Mouse (Mus musculus): ENCODE data around the gene Map4k3. TPM values are rescaled to one million over a fixed set of nuclear protein-coding genes. Genes with fewer than 3 reads are reported as not detected.
"Not testable (repeated sequence)": the region's sequence is repeated elsewhere in the genome, so short reads cannot be mapped to it uniquely, and the experiment has no call there.

Gene Map4k3
- total and polyA plus RNA-seq, 3 experiments: 3.2 to 4.1 TPM; not detected in 1

DNA sequence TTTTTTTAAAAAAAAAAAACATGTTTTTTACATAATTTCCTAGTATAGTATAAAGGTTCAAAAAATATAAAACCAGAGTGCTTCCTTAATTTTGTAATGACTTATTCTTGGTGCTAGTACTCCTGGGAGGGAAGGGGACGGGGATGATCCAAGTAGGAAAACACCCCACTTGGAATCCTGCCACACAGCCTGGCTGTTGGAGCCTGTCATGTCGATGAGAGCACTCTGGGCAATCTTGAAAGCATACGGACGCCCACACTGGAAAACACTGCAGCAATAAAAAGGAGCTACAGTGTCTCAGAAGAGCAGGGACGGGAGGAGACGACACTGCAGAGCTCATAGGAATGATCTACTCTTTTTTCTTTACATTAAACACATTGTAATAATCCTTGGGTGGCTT, 192.7 kb downstream of the Map4k3 start:
- H3K79me2 ChIP-seq (ENCODE audit: control insufficient read depth, insufficient read depth, low read length, poor library complexity): no peaks in the 10 kb centered on the region
- H3K9ac ChIP-seq (ENCODE audit: control insufficient read depth, low read depth, low read length, poor library complexity, severe bottlenecking): no peak overlapping the region
- no peaks in the 10 kb centered on the region for H3K36me3 ChIP-seq (ENCODE audit: control insufficient read depth in 1 of 2, insufficient read depth in 2 of 2, low read length in 2 of 2)
- no peak overlapping the region for H3K27ac ChIP-seq (ENCODE audit: control insufficient read depth, low read depth, low read length)
- no peak for DNase-seq (ENCODE audit: low read depth, low spot score)
- no peaks in the 10 kb centered on the region for H3K4me1 ChIP-seq (ENCODE audit: control insufficient read depth in 1 of 2, insufficient read depth in 2 of 2, low read length in 2 of 2)
- TF ChIP-seq ELF1 (IDR thresholded peaks at IDR 0.05; ENCODE audit: low read depth, low read length) (no peak), HCFC1 (IDR thresholded peaks at IDR 0.05; ENCODE audit: low read depth, low read length) (no peak), JUND (IDR thresholded peaks at IDR 0.05; ENCODE audit: low read depth, low read length) (no peak), CHD2 (IDR thresholded peaks at IDR 0.05; ENCODE audit: low read length) (no peak), NELFE (IDR thresholded peaks at IDR 0.05; ENCODE audit: low read depth, low read length) (no peak), RCOR1 (IDR thresholded peaks at IDR 0.05; ENCODE audit: low read depth, low read length) (no peak), TBP (IDR thresholded peaks at IDR 0.05; ENCODE audit: low read depth, low read length) (no peak), SMC3 (IDR thresholded peaks at IDR 0.05; ENCODE audit: low read depth, low read length) (no peak), E2F4 (IDR thresholded peaks at IDR 0.05; ENCODE audit: borderline replicate concordance, low read depth, low read length) (no peak), ZMIZ1 (IDR thresholded peaks at IDR 0.05; ENCODE audit: low read depth, low read length) (no peak), GABPA (IDR thresholded peaks at IDR 0.05; ENCODE audit: low read depth, low read length) (no peak), USF1 (IDR thresholded peaks at IDR 0.05; ENCODE audit: low read depth, low read length) (no peak), MEF2A (IDR thresholded peaks at IDR 0.05; ENCODE audit: extremely low read depth, insufficient replicate concordance, low read depth, low read length, poor library complexity, severe bottlenecking) (no peak), ZKSCAN1 (IDR thresholded peaks at IDR 0.05; ENCODE audit: low read depth, low read length) (no peak), MAZ (IDR thresholded peaks at IDR 0.05; ENCODE audit: low read depth, low read length) (no peak), MAFK (IDR thresholded peaks at IDR 0.05; ENCODE audit: borderline replicate concordance, low read depth, low read length) (no peak), MYC (IDR thresholded peaks at IDR 0.05; ENCODE audit: low read depth, low read length) (no peak), GATA1 (IDR thresholded peaks at IDR 0.05; ENCODE audit: low read depth, low read length) (no peak), RAD21 (IDR thresholded peaks at IDR 0.05; ENCODE audit: low read depth, low read length) (no peak), EP300 (IDR thresholded peaks at IDR 0.05; ENCODE audit: low read depth in 1 of 2, low read length in 2 of 2) (no peak)
- H3K9me3 ChIP-seq (replicated peaks; ENCODE audit: insufficient read depth, low read length): no peaks in the 10 kb centered on the region
- H3K4me3 ChIP-seq (ENCODE audit: control insufficient read depth in 1 of 2, insufficient read depth in 1 of 2, low read depth in 2 of 2, low read length in 2 of 2): no peak overlapping the region
- H3K27me3 ChIP-seq (ENCODE audit: control insufficient read depth in 1 of 2, insufficient read depth in 2 of 2, low read length in 2 of 2): no peaks in the 10 kb centered on the region; a peak in 1 of 4 replicates

DNA sequence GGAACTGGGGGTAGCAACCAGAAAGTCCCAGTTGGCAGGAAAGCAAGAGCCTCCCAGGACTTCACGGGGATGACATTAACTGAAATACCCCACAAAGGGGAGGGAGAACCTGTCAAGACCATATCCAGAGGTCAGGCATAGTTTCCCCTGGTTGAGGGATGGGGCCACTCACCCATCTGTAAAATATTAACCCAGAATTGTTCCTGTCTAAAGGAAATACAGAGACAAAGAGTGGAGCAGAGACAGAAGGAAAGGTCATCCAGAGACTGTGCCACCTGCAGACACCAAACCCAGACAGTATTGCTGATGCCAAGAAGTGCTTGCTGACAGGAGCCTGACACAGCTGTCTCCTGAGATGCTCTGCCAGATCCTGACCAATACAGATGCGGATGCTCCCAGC, 196.9 kb downstream of the Map4k3 start:
- not testable (repeated sequence) for DNase-seq (ENCODE audit: low read depth, low spot score); H3K27me3 ChIP-seq (ENCODE audit: control insufficient read depth in 1 of 2, insufficient read depth in 2 of 2, low read length in 2 of 2)

More for the DNA sequence above, 196.9 kb downstream of the Map4k3 start:
- not testable (repeated sequence) for H3K27ac ChIP-seq (ENCODE audit: control insufficient read depth, low read depth, low read length); H3K4me3 ChIP-seq (ENCODE audit: control insufficient read depth in 1 of 2, insufficient read depth in 1 of 2, low read depth in 2 of 2, low read length in 2 of 2); H3K79me2 ChIP-seq (ENCODE audit: control insufficient read depth, insufficient read depth, low read length, poor library complexity); H3K9ac ChIP-seq (ENCODE audit: control insufficient read depth, low read depth, low read length, poor library complexity, severe bottlenecking); H3K4me1 ChIP-seq (ENCODE audit: control insufficient read depth in 1 of 2, insufficient read depth in 2 of 2, low read length in 2 of 2); H3K9me3 ChIP-seq (replicated peaks; ENCODE audit: insufficient read depth, low read length); H3K36me3 ChIP-seq (ENCODE audit: control insufficient read depth in 1 of 2, insufficient read depth in 2 of 2, low read length in 2 of 2)

Other genes with a start within 250 kb of the Map4k3 start
- 4.6 and 6.7 TPM in 2 replicates for gene Sos1, start 248.0 kb downstream of the Map4k3 start, total RNA-seq (2012; rRNA removed)
- 10 to 100 TPM; 12.1 to 20.3 TPM for gene Sos1, start 248.0 kb downstream of the Map4k3 start, polyA plus RNA-seq (2012; ENCODE audit: insufficient read depth in 1 of 2, insufficient read length in 2 of 2, low read depth in 1 of 2, low replicate concordance in 2 of 2, missing spikeins in 1 of 2)
- 0.36 and 0.42 TPM in 2 replicates for gene Cdkl4, start 150.7 kb downstream of the Map4k3 start, total RNA-seq (2012; rRNA removed)
- under 1 TPM in 1 of 2 experiments, not detected in 1; 0.71 TPM for gene Cdkl4, start 150.7 kb downstream of the Map4k3 start, polyA plus RNA-seq (2012; ENCODE audit: insufficient read depth in 1 of 2, insufficient read length in 2 of 2, low read depth in 1 of 2, low replicate concordance in 2 of 2, missing spikeins in 1 of 2)
- gene Tmem178, start 216.1 kb upstream of the Map4k3 start, total RNA-seq (2012; rRNA removed): not detected in 2 replicates
- under 1 TPM in 1 of 2 experiments, not detected in 1; 0.28 TPM for gene Tmem178, start 216.1 kb upstream of the Map4k3 start, polyA plus RNA-seq (2012; ENCODE audit: insufficient read depth in 1 of 2, insufficient read length in 2 of 2, low read depth in 1 of 2, low replicate concordance in 2 of 2, missing spikeins in 1 of 2)